Mouse (Mus musculus): ENCODE data around the gene Clmn. TPM values are rescaled to one million over a fixed set of nuclear protein-coding genes. Genes with fewer than 3 reads are reported as not detected.
"Not testable (repeated sequence)": the region's sequence is repeated elsewhere in the genome, so short reads cannot be mapped to it uniquely, and the experiment has no call there.

The Clmn gene
- total RNA-seq, 4 experiments from 2014 or later: 12.7 to 15.3 (median 14.2) TPM

- no peak for DNase-seq
Measured at GRCm38 (mm10) chr12:104748946-104749345, 115.9 kb downstream of the Clmn start.

GRCm38 (mm10) chr12:104747252-104747651 is 117.6 kb downstream of the Clmn start:
- no peak for DNase-seq

GRCm38 (mm10) chr12:104746601-104747000 is 118.3 kb downstream of the Clmn start:
- no peak for DNase-seq

- DNase-seq: no peak
Measured at GRCm38 (mm10) chr12:104743687-104744086, 121.2 kb downstream of the Clmn start.

- DNase-seq: no peak
Measured at GRCm38 (mm10) chr12:104742247-104742646, 122.6 kb downstream of the Clmn start.

- DNase-seq: no peak
Measured at GRCm38 (mm10) chr12:104740841-104741787, 123.8 kb downstream of the Clmn start.

- no peak for DNase-seq
Measured at GRCm38 (mm10) chr12:104738931-104739330, 125.9 kb downstream of the Clmn start.

- no peak for DNase-seq
Measured at GRCm38 (mm10) chr12:104738446-104738845, 126.4 kb downstream of the Clmn start.

- DNase-seq: no peak
Measured at GRCm38 (mm10) chr12:104737666-104738065, 127.2 kb downstream of the Clmn start.

GRCm38 (mm10) chr12:104735993-104736395 is 128.9 kb downstream of the Clmn start:
- DNase-seq: no peak

GRCm38 (mm10) chr12:104733165-104733564 is 131.7 kb downstream of the Clmn start:
- DNase-seq: no peak

- DNase-seq: no peak
Measured at GRCm38 (mm10) chr12:104731782-104732181, 133.1 kb downstream of the Clmn start.

- DNase-seq: not testable (repeated sequence)
Measured at GRCm38 (mm10) chr12:104726436-104726835, 138.4 kb downstream of the Clmn start.

- no peak for DNase-seq
Measured at GRCm38 (mm10) chr12:104722056-104722455, 142.8 kb downstream of the Clmn start.

GRCm38 (mm10) chr12:104721011-104721410 is 143.9 kb downstream of the Clmn start:
- DNase-seq: no peak

- no peak for DNase-seq
Measured at GRCm38 (mm10) chr12:104718956-104719355, 145.9 kb downstream of the Clmn start.

- no peak for DNase-seq
Measured at GRCm38 (mm10) chr12:104716409-104716808, 148.5 kb downstream of the Clmn start.

- DNase-seq: no peak
Measured at GRCm38 (mm10) chr12:104715453-104715852, 149.4 kb downstream of the Clmn start.

Other genes starting within 250 kb of the Clmn start
- gene Dicer1, start 113.1 kb downstream of the Clmn start, total RNA-seq (2022): 10 to 100 TPM; 46.3 to 58.1 (median 48.4) TPM
- 10 to 100 TPM; 12.0 to 20.8 (median 16.8) TPM for gene Syne3, start 144.7 kb upstream of the Clmn start, total RNA-seq (2022)
- 100 to 1,000 TPM; 132 to 279 (median 202) TPM for gene Glrx5, start 167.6 kb upstream of the Clmn start, total RNA-seq (2022)